Mouse (Mus musculus) heart, embryonic 15.5 days (tissue): ENCODE measurements around the gene Cd151. TPM values are rescaled to one million over a fixed set of nuclear protein-coding genes. Genes with fewer than 3 reads are reported as not detected.

ENCODE experiments used
- ATAC-seq: fragments of 200-750 bp; cut with Nextera tagmentation; replicated peaks from 2 replicates; pipeline ENCODE4 v1.8.0; 2017; ENCODE audit warnings: low read depth, moderate TSS enrichment; ENCODE audit not compliant: insufficient number of reproducible peaks, insufficient read depth, low FRiP score
- H3K27ac ChIP-seq: fragments of 300-500 bp; sonication (generic); 2 replicates; pipeline ENCODE4 v1.5.1; 2015; ENCODE audit warnings: mild to moderate bottlenecking, inconsistent platforms
- H3K27me3 ChIP-seq: fragments of 300-500 bp; sonication (generic); 2 replicates; pipeline ENCODE4 v1.6.1; 2015; ENCODE audit warnings: inconsistent platforms
- H3K36me3 ChIP-seq: fragments of 300-500 bp; sonication (generic); 2 replicates; pipeline ENCODE4 v1.6.1; 2015; ENCODE audit warnings: mild to moderate bottlenecking, inconsistent platforms
- H3K4me1 ChIP-seq: fragments of 300-500 bp; sonication (generic); replicated peaks from 2 replicates; pipeline ENCODE4 v1.6.1; 2015; ENCODE audit warnings: inconsistent platforms
- H3K4me2 ChIP-seq: fragments of 300-500 bp; sonication (generic); 2 replicates; pipeline ENCODE4 v1.6.1; 2015; ENCODE audit warnings: inconsistent platforms, mild to moderate bottlenecking, moderate library complexity
- H3K4me3 ChIP-seq: fragments of 300-500 bp; sonication (generic); 2 replicates; pipeline ENCODE4 v1.5.1; 2015; ENCODE audit warnings: mild to moderate bottlenecking, inconsistent platforms
- H3K9ac ChIP-seq: fragments of 300-500 bp; sonication (generic); 2 replicates; pipeline ENCODE4 v1.6.1; 2015; ENCODE audit warnings: mild to moderate bottlenecking, inconsistent platforms
- H3K9me3 ChIP-seq: fragments of 300-500 bp; sonication (generic); replicated peaks from 2 replicates; pipeline ENCODE4 v1.6.1; 2016; ENCODE audit warnings: inconsistent platforms
- WGBS: fragments of 180-500 bp; shearing (Covaris S2); methylation state at CpG from one replicate; pipeline ENCODE4 v1.1.7; 2015; ENCODE audit warnings: mixed read lengths; 5-methylcytosine and 5-hydroxymethylcytosine counted together
- polyA plus RNA-seq: library from polyadenylated mRNA; unstranded; fragments of >200 nt; fragmentation: Nextera tagmentation; extraction: Ambion mirVana; gene quantifications from 2 replicates; pipeline ENCODE4 v1.2.1, GENCODE M21; 2015

The Cd151 gene
- polyA plus RNA-seq, 1 experiment from 2014 or later: 28.7 TPM

- peak; percentile 57 for ATAC-seq
- Histone ChIP-seq H3K4me1 (peaks cover 60% of the 10 kb centered on the region), H3K4me2 (peak overlapping the region; percentile 91), H3K27ac (peak overlapping the region; percentile 96), H3K9ac (peak overlapping the region; percentile 85), H3K4me3 (peak overlapping the region; percentile 69), H3K27me3 (peaks cover 22% of the 10 kb centered on the region), H3K9me3 (no peaks in the 10 kb centered on the region), H3K36me3 (peaks cover 32% of the 10 kb centered on the region)
- 2% methylated on average over 8 of the region's 8 CpGs for WGBS
These were observed 1.5 kb downstream of the Cd151 start for GRCm38 (mm10) chr7:141468522-141469211.

GRCm38 (mm10) chr7:141469352-141469751 lies 2.2 kb downstream of the Cd151 start:
- 83% methylated on average over 6 of the region's 6 CpGs for WGBS
- peaks cover 66% of the 10 kb centered on the region for H3K4me1 ChIP-seq
- H3K9me3 ChIP-seq: no peaks in the 10 kb centered on the region
- ATAC-seq: no peak
- peaks cover 32% of the 10 kb centered on the region for H3K36me3 ChIP-seq
- peak overlapping the region; percentile 96 for H3K27ac ChIP-seq
- H3K9ac ChIP-seq: peak overlapping the region; percentile 85
- peaks cover 16% of the 10 kb centered on the region for H3K27me3 ChIP-seq
- peak overlapping the region; percentile 91 for H3K4me2 ChIP-seq
- H3K4me3 ChIP-seq: peak overlapping the region; percentile 69

- ATAC-seq: no peak
- Histone ChIP-seq H3K4me2 (peak overlapping the region; percentile 91; the same call in 1 of the 2 replicates), H3K9me3 (no peaks in the 10 kb centered on the region), H3K4me1 (peaks cover 61% of the 10 kb centered on the region), H3K9ac (peak overlapping the region; percentile 21; the same call in 1 of the 2 replicates), H3K4me3 (no peak overlapping the region), H3K27me3 (peaks cover 9% of the 10 kb centered on the region), H3K36me3 (peaks cover 32% of the 10 kb centered on the region), H3K27ac (peak overlapping the region; percentile 96; the same call in 1 of the 2 replicates)
- 76% methylated on average over 18 of the region's 18 CpGs for WGBS
These were observed 2.9 kb downstream of the Cd151 start for GRCm38 (mm10) chr7:141469901-141470636.

- no peak overlapping the region for H3K4me3 ChIP-seq
These were observed 3.4 kb downstream of the Cd151 start for GRCm38 (mm10) chr7:141470637-141470944.

GRCm38 (mm10) chr7:141471236-141471635 lies 4.0 kb downstream of the Cd151 start:
- H3K36me3 ChIP-seq: peaks cover 32% of the 10 kb centered on the region
- no peak overlapping the region for H3K4me3 ChIP-seq
- H3K4me2 ChIP-seq: no peak overlapping the region
- no peaks in the 10 kb centered on the region for H3K27me3 ChIP-seq
- no peaks in the 10 kb centered on the region for H3K9me3 ChIP-seq
- ATAC-seq: no peak
- H3K27ac ChIP-seq: no peak overlapping the region
- 88% methylated on average over 1 of the region's 1 CpGs for WGBS
- no peak overlapping the region for H3K9ac ChIP-seq
- peaks cover 58% of the 10 kb centered on the region for H3K4me1 ChIP-seq

More at GRCm38 (mm10) chr7:141470637-141470944, 3.4 kb downstream of the Cd151 start:
- WGBS: 92% methylated on average over 10 of the region's 10 CpGs
- Histone ChIP-seq H3K9me3 (no peaks in the 10 kb centered on the region), H3K4me1 (peaks cover 57% of the 10 kb centered on the region), H3K9ac (no peak overlapping the region), H3K27ac (no peak overlapping the region), H3K36me3 (peaks cover 32% of the 10 kb centered on the region), H3K27me3 (peaks cover 5% of the 10 kb centered on the region; the same call in 1 of the 2 replicates), H3K4me2 (no peak overlapping the region)
- no peak for ATAC-seq

GRCm38 (mm10) chr7:141472226-141472625 lies 5.0 kb downstream of the Cd151 start:
- H3K9ac ChIP-seq: no peak overlapping the region
- 78% methylated on average over 6 of the region's 6 CpGs for WGBS
- H3K36me3 ChIP-seq: peaks cover 32% of the 10 kb centered on the region
- peaks cover 60% of the 10 kb centered on the region for H3K4me1 ChIP-seq
- H3K9me3 ChIP-seq: no peaks in the 10 kb centered on the region
- no peak overlapping the region for H3K4me3 ChIP-seq
- ATAC-seq: no peak
- no peak overlapping the region for H3K4me2 ChIP-seq
- H3K27ac ChIP-seq: no peak overlapping the region
- H3K27me3 ChIP-seq: no peaks in the 10 kb centered on the region

- no peak for ATAC-seq
- no peak overlapping the region for H3K4me3 ChIP-seq
- peaks cover 32% of the 10 kb centered on the region for H3K36me3 ChIP-seq
- 78% methylated on average over 6 of the region's 6 CpGs for WGBS
- H3K4me1 ChIP-seq: peaks cover 65% of the 10 kb centered on the region
- no peak overlapping the region for H3K9ac ChIP-seq
- H3K27me3 ChIP-seq: no peaks in the 10 kb centered on the region
- no peak overlapping the region for H3K27ac ChIP-seq
- H3K9me3 ChIP-seq: no peaks in the 10 kb centered on the region
- H3K4me2 ChIP-seq: no peak overlapping the region
These were observed 5.6 kb downstream of the Cd151 start for GRCm38 (mm10) chr7:141472763-141473162.

GRCm38 (mm10) chr7:141474160-141474559 lies 7.0 kb downstream of the Cd151 start:
- no peak for ATAC-seq
- 4% methylated on average over 5 of the region's 5 CpGs for WGBS
- Histone ChIP-seq H3K27me3 (no peaks in the 10 kb centered on the region), H3K9me3 (no peaks in the 10 kb centered on the region), H3K4me1 (peaks cover 60% of the 10 kb centered on the region), H3K4me2 (peak overlapping the region; percentile 98), H3K9ac (peak overlapping the region; percentile 75), H3K4me3 (peak overlapping the region; percentile 95), H3K27ac (no peak overlapping the region), H3K36me3 (peaks cover 32% of the 10 kb centered on the region)

- under 1% methylated on average over 87 of the region's 87 CpGs for WGBS
- peaks cover 51% of the 10 kb centered on the region for H3K4me1 ChIP-seq
These were observed 8.0 kb downstream of the Cd151 start, which contains the start of the genes Polr2l and Tspan4 for GRCm38 (mm10) chr7:141475011-141475804. Polr2l (minus strand) TSS chr7:141475132. Tspan4 (plus strand) TSS chr7:141475240.

GRCm38 (mm10) chr7:141475805-141476158 lies 8.6 kb downstream of the Cd151 start:
- Histone ChIP-seq H3K27me3 (no peaks in the 10 kb centered on the region), H3K4me2 (peak overlapping the region; percentile 98), H3K27ac (peak overlapping the region; percentile 99), H3K36me3 (peaks cover 19% of the 10 kb centered on the region), H3K9me3 (no peaks in the 10 kb centered on the region), H3K4me3 (peak overlapping the region; percentile 95), H3K4me1 (peaks cover 54% of the 10 kb centered on the region), H3K9ac (peak overlapping the region; percentile 75)
- ATAC-seq: no peak
- under 1% methylated on average over 12 of the region's 12 CpGs for WGBS

More at GRCm38 (mm10) chr7:141475011-141475804, 8.0 kb downstream of the Cd151 start, which contains the start of the genes Polr2l and Tspan4:
- peak within 1 kb of the TSS; percentile 99 for H3K27ac ChIP-seq
- peak within 1 kb of the TSS; percentile 98 for H3K4me2 ChIP-seq
- no peaks in the 10 kb centered on the region for H3K27me3 ChIP-seq
- H3K36me3 ChIP-seq: peaks cover 24% of the 10 kb centered on the region
- peak within 1 kb of the TSS; percentile 75 for H3K9ac ChIP-seq
- H3K4me3 ChIP-seq: peak within 1 kb of the TSS; percentile 95
- H3K9me3 ChIP-seq: no peaks in the 10 kb centered on the region
- ATAC-seq: peak; percentile 41
